Mouse (Mus musculus) midbrain, embryonic 16.5 days (tissue): Measurements from ENCODE around the gene Tbxas1. TPM values are rescaled to one million over a fixed set of nuclear protein-coding genes. Genes with fewer than 3 reads are reported as not detected.
A peak's percentile ranks its signal among the peaks of the same experiment; 100 is the strongest.

Source experiments
- ATAC-seq: fragments of 200-750 bp; cut with Nextera tagmentation; 2 replicates; pipeline ENCODE4 v1.8.0; 2017; ENCODE audit warnings: moderate TSS enrichment
- H3K27ac ChIP-seq: fragments of 300-500 bp; sonication (generic); 2 replicates; pipeline ENCODE4 v1.5.1; 2014; ENCODE audit warnings: mild to moderate bottlenecking, low read length, mixed read lengths
- H3K27me3 ChIP-seq: fragments of 300-500 bp; sonication (generic); 2 replicates; pipeline ENCODE4 v1.6.1; 2014; ENCODE audit warnings: low read depth, low read length, mixed read lengths; ENCODE audit not compliant: control insufficient read depth, insufficient read depth
- H3K36me3 ChIP-seq: fragments of 300-500 bp; sonication (generic); 2 replicates; pipeline ENCODE4 v1.6.1; 2014; ENCODE audit warnings: mild to moderate bottlenecking, low read length, moderate library complexity, mixed read lengths; ENCODE audit not compliant: control insufficient read depth, insufficient read depth
- H3K4me1 ChIP-seq: fragments of 300-500 bp; sonication (generic); 2 replicates; pipeline ENCODE4 v1.6.1; 2014; ENCODE audit warnings: mild to moderate bottlenecking, low read length, mixed read lengths; ENCODE audit not compliant: control insufficient read depth, insufficient read depth
- H3K4me2 ChIP-seq: fragments of 300-500 bp; sonication (generic); 2 replicates; pipeline ENCODE4 v1.6.1; 2014; ENCODE audit warnings: mild to moderate bottlenecking, low read length, mixed read lengths
- H3K4me3 ChIP-seq: fragments of 300-500 bp; sonication (generic); 2 replicates; pipeline ENCODE4 v1.5.1; 2014; ENCODE audit warnings: low read depth, mild to moderate bottlenecking, low read length, moderate library complexity, mixed read lengths
- H3K9ac ChIP-seq: fragments of 300-500 bp; sonication (generic); 2 replicates; pipeline ENCODE4 v1.6.1; 2014; ENCODE audit warnings: low read depth, low read length, mixed read lengths
- H3K9me3 ChIP-seq: fragments of 300-500 bp; sonication (generic); replicated peaks from 2 replicates; pipeline ENCODE4 v1.6.1; 2014; ENCODE audit warnings: mild to moderate bottlenecking, low read length, mixed read lengths; ENCODE audit not compliant: control insufficient read depth, poor library complexity, severe bottlenecking
- WGBS: fragments of 180-500 bp; shearing (Covaris S2); extraction: QIAGEN DNeasy Blood & Tissue Kit; methylation state at CpG from one replicate; pipeline ENCODE4 v1.1.7; 2014; 5-methylcytosine and 5-hydroxymethylcytosine counted together
- polyA plus RNA-seq: library from polyadenylated mRNA; unstranded; fragments of >200 nt; fragmentation: Nextera tagmentation; extraction: Ambion mirVana; gene quantifications from 2 replicates; pipeline ENCODE4 v1.2.1, GENCODE M21; 2015

Tbxas1 gene
- polyA plus RNA-seq, 1 experiment from 2014 or later = 1.8 TPM

DNA sequence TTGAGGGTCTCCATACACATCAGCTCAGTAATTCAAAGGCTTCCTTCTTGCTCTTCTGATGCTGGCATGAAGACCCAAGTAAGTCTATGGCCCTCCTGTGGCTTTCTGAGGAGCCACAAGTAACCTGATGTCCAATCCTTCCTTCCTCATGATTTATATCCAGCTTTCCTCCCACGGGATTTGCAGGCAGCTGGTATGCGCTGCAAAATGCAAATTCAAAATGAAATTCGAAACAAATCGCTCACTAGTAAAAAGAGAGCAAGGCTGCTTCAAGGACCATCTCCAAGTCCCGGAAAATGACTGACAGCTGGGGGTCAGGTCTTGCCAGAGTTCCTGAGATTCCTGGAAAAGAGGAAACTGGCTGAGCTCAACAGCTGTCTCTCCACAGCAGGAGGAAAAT, 197.5 kb downstream of the Tbxas1 start:
- no peak for ATAC-seq
- no peaks in the 10 kb centered on the region for H3K9me3 ChIP-seq
- no peaks in the 10 kb centered on the region for H3K36me3 ChIP-seq
- WGBS = 46% methylated on average over 5 of the region's 5 CpGs
- no peaks in the 10 kb centered on the region for H3K27me3 ChIP-seq
- no peak overlapping the region for H3K27ac ChIP-seq
- no peak overlapping the region for H3K9ac ChIP-seq
- no peak overlapping the region for H3K4me3 ChIP-seq
- H3K4me2 ChIP-seq = no peak overlapping the region
- no peaks in the 10 kb centered on the region for H3K4me1 ChIP-seq

DNA sequence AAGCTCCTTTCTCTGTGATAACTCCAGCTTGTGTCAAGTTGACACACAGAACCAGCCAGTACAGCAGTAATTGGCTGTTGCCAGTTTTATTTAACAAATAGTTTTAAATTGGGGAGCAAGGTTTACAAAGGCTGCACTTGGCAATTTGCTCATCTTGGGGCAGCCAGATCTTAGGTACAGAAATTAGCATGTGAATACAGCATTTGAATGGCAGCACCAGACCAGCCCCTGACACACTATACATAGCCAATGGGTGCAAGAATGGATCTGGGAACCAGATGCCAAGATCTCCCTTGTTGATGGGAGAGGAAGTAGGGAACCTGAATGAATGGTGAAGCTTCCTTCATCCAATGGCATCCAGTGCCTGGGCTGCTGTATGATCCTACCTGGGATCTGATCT, 199.0 kb downstream of the Tbxas1 start:
- no peak overlapping the region for H3K27ac ChIP-seq
- no peaks in the 10 kb centered on the region for H3K4me1 ChIP-seq
- no peak overlapping the region for H3K9ac ChIP-seq
- no peaks in the 10 kb centered on the region for H3K27me3 ChIP-seq
- no peaks in the 10 kb centered on the region for H3K9me3 ChIP-seq
- H3K4me2 ChIP-seq = no peak overlapping the region
- H3K36me3 ChIP-seq = no peaks in the 10 kb centered on the region
- no peak for ATAC-seq
- H3K4me3 ChIP-seq = no peak overlapping the region

DNA sequence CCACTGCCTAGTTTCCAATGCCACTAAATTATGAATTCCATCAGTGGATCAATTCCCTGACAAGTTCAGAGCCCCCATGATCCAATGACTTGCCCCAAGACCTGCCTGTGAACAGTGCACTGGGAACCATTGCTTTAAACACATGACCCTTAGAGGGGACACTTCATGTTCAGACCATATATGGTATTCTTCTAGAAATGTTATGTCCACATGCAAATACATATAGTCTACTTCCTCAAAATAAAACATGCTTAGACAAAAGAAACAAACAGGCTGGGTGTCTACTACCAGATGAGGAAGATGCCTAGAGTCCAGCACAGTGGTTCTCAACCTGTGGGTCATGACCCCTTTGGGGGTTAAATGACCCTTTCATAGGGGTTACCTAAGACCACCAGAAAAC, 201.3 kb downstream of the Tbxas1 start:
- no peak overlapping the region for H3K27ac ChIP-seq
- H3K4me3 ChIP-seq = no peak overlapping the region
- no peak for ATAC-seq

DNA sequence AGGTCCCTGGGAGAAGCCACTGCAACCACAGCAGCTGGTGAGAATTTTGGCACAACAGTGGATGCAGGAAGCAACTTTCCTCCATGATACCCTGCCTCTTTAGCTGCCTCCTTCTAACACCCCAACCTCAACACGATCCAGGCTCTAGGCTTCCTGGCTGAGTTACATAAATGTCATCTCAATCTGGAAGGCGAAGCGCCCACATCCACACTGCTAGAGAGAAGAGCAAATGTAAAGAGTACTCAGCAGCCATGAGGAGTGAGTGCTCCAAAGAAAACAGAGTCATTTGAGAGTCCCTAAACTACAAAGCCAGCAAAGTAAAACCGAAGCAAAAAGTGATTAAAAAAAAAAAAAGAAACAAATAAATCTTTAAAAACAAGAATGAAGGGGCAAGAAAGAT, 229.4 kb downstream of the Tbxas1 start:
- 75% methylated on average over 4 of the region's 4 CpGs for WGBS
- Histone ChIP-seq H3K4me2 (no peak overlapping the region), H3K9me3 (no peaks in the 10 kb centered on the region), H3K4me3 (no peak overlapping the region), H3K4me1 (no peaks in the 10 kb centered on the region), H3K27ac (no peak overlapping the region), H3K27me3 (no peaks in the 10 kb centered on the region), H3K9ac (no peak overlapping the region), H3K36me3 (no peaks in the 10 kb centered on the region)
- ATAC-seq = no peak

More for the DNA sequence above, 201.3 kb downstream of the Tbxas1 start:
- Histone ChIP-seq H3K4me1 (no peaks in the 10 kb centered on the region), H3K9ac (no peak overlapping the region), H3K36me3 (no peaks in the 10 kb centered on the region), H3K27me3 (no peaks in the 10 kb centered on the region), H3K4me2 (no peak overlapping the region), H3K9me3 (no peaks in the 10 kb centered on the region)

DNA sequence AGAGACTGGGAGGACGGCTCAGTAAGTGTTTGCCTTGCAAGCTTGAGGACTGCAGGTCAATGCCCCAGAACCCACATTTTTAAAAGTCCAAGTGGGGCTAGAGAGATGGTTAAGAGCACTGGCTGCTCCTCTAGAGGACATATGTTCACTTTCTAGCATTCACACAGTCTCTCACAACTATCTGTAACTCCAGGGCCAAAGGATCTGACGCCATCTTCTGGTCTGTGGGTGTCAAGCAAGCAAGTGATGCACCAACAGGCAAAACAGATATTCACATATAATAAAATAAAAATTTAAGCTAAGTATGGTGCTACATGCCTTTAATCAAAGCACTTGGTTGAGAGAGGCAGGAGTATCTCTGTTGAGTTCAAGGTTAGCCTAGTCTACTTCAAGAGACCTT, 231.6 kb downstream of the Tbxas1 start:
- Histone ChIP-seq H3K27me3 (no peaks in the 10 kb centered on the region), H3K27ac (no peak overlapping the region), H3K4me2 (no peak overlapping the region), H3K36me3 (no peaks in the 10 kb centered on the region), H3K4me1 (no peaks in the 10 kb centered on the region), H3K9me3 (no peaks in the 10 kb centered on the region), H3K9ac (no peak overlapping the region), H3K4me3 (no peak overlapping the region)
- 55% methylated on average over 2 of the region's 2 CpGs for WGBS
- no peak for ATAC-seq

DNA sequence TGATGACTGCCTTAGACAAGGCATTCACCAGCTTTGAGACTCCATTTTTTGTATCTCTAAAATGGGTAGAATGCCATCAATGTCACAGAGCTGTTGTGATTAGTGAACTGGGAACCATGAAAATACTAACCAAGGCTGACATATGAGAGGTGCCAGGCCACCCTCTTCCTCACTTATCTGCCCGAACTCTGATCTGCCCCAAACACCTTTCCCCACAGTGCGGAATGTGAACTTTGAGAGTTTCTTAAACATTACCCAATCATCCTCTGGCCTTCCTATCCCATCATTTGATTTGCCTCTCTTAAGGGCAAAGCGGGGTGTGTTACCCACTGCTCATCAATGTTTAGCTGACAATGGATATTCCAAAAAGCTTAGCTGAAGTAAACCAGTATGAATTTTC, 237.5 kb downstream of the Tbxas1 start:
- WGBS = 93% methylated on average over 3 of the region's 3 CpGs
- Histone ChIP-seq H3K9me3 (no peaks in the 10 kb centered on the region), H3K4me1 (no peaks in the 10 kb centered on the region), H3K36me3 (no peaks in the 10 kb centered on the region), H3K27me3 (peaks cover 15% of the 10 kb centered on the region), H3K27ac (no peak overlapping the region), H3K4me3 (no peak overlapping the region), H3K4me2 (no peak overlapping the region), H3K9ac (no peak overlapping the region)
- no peak for ATAC-seq

DNA sequence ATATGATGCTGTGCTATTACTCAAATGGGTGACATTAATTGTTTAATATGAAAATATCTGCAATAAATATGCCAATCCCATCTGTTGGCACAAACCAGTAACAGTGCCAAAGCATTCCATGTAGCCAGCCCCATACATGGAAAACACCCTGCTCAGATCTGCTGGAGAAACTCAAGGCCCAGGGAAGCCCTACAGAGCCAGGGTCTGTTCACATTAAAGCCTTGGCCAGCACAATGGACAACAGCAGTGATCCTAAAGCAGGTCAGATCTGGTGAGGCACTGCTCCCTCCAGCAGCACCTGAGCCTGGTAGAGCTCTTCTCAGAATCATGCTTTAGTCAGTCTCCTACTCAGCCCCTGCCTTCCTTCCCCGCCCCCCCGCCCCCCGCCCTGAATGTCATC, 237.9 kb downstream of the Tbxas1 start:
- ATAC-seq = no peak
- H3K4me1 ChIP-seq = no peaks in the 10 kb centered on the region
- no peak overlapping the region for H3K9ac ChIP-seq
- no peaks in the 10 kb centered on the region for H3K9me3 ChIP-seq
- H3K27ac ChIP-seq = no peak overlapping the region
- H3K36me3 ChIP-seq = no peaks in the 10 kb centered on the region
- WGBS = 85% methylated on average over 3 of the region's 3 CpGs
- H3K27me3 ChIP-seq = peaks cover 16% of the 10 kb centered on the region
- no peak overlapping the region for H3K4me3 ChIP-seq
- no peak overlapping the region for H3K4me2 ChIP-seq

DNA sequence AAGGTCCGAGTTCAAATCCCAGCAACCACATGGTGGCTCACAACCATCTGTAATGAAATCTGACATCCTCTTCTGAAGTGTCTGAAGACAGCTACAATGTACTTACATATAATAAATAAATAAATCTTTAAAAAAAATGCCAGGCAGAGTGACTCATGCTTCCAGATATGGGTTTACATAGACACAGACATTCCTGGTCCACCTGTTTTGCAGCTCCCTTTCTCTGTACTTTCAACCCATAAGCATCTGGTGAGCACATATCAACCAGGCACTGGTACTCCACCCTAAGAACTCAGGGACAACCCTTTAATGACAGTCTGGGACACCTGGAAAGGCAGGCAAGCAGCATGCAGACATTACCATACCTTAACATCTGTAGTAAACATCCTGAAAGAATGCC, 240.2 kb downstream of the Tbxas1 start:
- H3K4me3 ChIP-seq = no peak overlapping the region
- H3K36me3 ChIP-seq = no peaks in the 10 kb centered on the region
- ATAC-seq = no peak
- no peaks in the 10 kb centered on the region for H3K9me3 ChIP-seq
- no peaks in the 10 kb centered on the region for H3K4me1 ChIP-seq
- no peak overlapping the region for H3K27ac ChIP-seq
- 85% methylated on average over 1 of the region's 1 CpGs for WGBS
- H3K9ac ChIP-seq = no peak overlapping the region
- H3K4me2 ChIP-seq = no peak overlapping the region
- peaks cover 22% of the 10 kb centered on the region for H3K27me3 ChIP-seq

DNA sequence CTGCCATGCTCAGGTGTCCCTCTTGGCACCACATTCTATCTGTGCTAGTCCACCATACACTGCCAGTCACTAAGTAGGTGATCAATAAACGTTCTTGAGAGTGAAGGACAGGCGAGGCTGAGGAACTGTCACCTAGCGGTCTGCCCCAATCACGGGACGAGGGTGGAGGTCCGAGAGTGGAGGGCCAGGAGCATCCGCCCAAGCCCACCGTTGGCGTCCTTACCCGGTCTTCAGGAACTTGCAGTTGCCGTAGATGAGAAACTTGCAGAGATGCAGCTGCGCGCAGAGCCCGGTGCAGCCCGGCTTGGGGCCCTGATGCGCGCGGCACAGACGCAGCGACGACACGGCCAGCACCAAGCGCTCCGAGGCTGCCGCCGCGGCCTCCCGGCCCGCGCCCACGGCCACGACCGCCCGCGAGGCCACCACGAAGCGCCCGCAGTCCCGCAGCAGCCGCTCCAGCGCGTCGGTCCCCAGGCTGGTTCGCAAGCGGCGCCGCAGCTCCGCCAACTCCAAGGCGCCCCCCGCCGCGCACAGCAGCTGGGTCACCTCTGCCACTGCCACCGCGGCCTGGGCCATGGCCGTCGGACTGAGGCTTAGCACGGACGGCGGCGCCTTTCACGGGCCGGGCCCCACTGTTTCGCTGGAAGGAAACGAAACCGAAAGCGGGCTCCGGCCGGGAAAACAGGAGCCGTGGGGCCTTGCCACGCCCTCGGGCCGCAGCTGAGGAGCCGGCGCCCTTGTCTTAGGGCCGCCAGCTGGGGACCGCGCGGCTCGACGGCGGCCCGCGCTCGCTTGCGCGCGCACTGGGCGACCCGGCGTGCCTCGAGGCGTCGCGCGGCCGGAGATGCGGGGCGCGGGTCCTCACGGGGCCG, 242.6 kb downstream of the Tbxas1 start, which contains the start of gene Parp12:
Gene Parp12, minus strand, starts transcription at position 766 of the 872 bp plus-strand sequence.
- ATAC-seq = peak; percentile 76
- H3K27ac ChIP-seq = no peak within 1 kb of the TSS
- H3K36me3 ChIP-seq = no peaks in the 10 kb centered on the region
- no peaks in the 10 kb centered on the region for H3K9me3 ChIP-seq
- H3K9ac ChIP-seq = peak within 1 kb of the TSS; percentile 65
- H3K4me3 ChIP-seq = peak within 1 kb of the TSS; percentile 59
- peak within 1 kb of the TSS; percentile 71 for H3K4me2 ChIP-seq
- WGBS = 3% methylated on average over 93 of the region's 101 CpGs
- peaks cover 22% of the 10 kb centered on the region for H3K27me3 ChIP-seq
- H3K4me1 ChIP-seq = no peaks in the 10 kb centered on the region
